Mouse (Mus musculus): Measurements from ENCODE around the gene Zzz3.
"Not testable (repeated sequence)": the region's sequence is repeated elsewhere in the genome, so short reads cannot be mapped to it uniquely, and the experiment has no call there.

Gene Zzz3

DNA sequence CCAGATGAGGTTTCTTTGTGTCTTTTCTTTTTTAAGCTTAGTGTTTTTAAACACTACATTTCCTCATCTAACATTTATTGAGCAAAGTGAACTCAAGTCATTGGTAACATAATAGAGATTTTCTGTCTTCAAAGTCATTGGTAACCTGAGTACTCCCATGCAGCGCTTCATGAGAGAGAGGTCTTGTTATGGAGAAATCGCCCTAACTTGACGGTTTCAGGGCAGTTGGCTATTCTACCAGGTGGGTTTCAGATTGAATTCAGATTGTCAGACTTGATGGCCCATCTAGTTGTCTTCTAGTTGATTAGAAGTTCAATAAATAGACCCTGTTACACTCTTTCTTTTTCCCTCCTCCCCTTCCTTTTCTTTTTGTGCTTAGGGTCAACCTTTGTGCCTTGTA is 5.6 kb downstream of the Zzz3 start:
- DNase-seq (ENCODE audit: low read depth, low spot score): no peak

- no peak for DNase-seq (ENCODE audit: low read depth, low spot score)
Measured at GRCm38 (mm10) chr3:152401964-152402670, 6.8 kb downstream of the Zzz3 start.

- DNase-seq (ENCODE audit: low read depth, low spot score): no peak
Measured at GRCm38 (mm10) chr3:152402671-152403066, 7.4 kb downstream of the Zzz3 start.

DNA sequence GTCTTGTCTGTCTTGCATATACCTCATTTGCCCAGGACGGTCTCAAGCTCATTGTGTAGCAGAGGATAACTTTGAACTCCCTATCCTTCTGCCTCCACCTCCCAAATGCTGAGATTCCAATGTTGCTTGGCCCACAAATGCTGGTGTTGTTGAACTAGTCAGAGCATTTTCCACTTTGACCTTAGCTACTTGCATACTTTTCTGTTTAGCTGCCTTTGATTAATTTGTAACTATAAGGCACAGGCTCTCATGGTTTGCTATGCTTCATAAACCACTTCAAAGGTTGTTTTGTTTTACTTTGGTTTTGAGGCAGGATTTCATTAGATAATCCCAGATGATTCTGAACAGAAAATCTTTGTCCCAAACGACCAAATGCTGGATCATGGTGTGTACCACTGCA is 8.6 kb downstream of the Zzz3 start:
- no peak for DNase-seq (ENCODE audit: low read depth, low spot score)

- no peak for DNase-seq (ENCODE audit: low read depth, low spot score)
Measured at GRCm38 (mm10) chr3:152405420-152405819, 10.1 kb downstream of the Zzz3 start.

- no peak for DNase-seq (ENCODE audit: low read depth, low spot score)
Measured at GRCm38 (mm10) chr3:152405978-152406640, 10.8 kb downstream of the Zzz3 start.

DNA sequence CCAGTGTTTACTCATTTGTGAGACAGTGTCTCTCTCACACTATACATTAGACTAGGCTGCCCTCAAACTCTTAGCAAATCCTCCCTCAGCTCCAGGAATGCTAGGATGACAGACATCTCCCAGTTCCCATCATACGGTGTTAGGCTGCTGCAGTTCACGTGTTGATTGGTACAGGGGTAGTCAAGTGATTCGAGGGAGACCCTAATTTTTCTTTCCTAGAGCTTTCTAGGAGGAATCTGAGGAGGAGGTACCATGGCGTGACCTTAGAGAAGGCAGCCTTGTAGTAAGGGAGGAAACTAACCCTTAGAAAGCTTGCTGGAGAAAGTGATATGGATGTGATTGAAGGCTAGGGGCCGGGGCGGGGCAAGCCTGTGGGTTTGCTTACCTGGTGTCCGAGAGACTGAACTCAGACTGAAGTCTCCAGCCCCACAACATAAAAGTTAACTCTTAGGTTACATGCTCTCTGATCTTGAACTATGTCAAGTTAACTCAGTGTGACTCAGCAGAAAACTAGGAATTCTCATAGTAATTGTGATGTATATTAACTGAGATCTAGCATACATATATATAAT is 15.8 kb downstream of the Zzz3 start:
- no peak for DNase-seq (ENCODE audit: low read depth, low spot score)

GRCm38 (mm10) chr3:152412362-152412761 is 17.1 kb downstream of the Zzz3 start:
- DNase-seq (ENCODE audit: low read depth, low spot score): no peak

DNA sequence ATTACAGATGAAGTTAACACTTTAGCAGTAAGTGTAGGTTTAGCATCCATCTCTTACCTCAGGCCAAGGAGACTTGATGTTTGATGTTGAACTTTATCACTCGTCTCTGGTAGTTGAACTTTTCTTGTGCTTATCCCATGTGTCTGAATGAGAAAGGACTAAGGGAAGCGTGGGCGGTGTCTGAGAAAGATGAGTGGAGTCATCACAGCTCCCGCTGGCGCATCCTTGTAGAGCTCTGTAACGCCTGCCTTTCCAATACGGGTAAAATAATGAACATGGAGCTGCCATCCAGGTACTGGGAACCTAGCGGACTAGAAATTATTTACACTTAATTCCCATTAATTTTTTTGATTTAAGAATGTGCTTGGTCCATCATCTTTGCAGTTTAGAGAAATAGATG is 33.7 kb downstream of the Zzz3 start:
- DNase-seq (ENCODE audit: low read depth, low spot score): no peak

- DNase-seq (ENCODE audit: low read depth, low spot score): no peak
Measured at GRCm38 (mm10) chr3:152432677-152433076, 37.4 kb downstream of the Zzz3 start.

GRCm38 (mm10) chr3:152435590-152435989 is 40.3 kb downstream of the Zzz3 start:
- no peak for DNase-seq (ENCODE audit: low read depth, low spot score)

- DNase-seq (ENCODE audit: low read depth, low spot score): no peak
Measured at GRCm38 (mm10) chr3:152438068-152438467, 42.8 kb downstream of the Zzz3 start.

DNA sequence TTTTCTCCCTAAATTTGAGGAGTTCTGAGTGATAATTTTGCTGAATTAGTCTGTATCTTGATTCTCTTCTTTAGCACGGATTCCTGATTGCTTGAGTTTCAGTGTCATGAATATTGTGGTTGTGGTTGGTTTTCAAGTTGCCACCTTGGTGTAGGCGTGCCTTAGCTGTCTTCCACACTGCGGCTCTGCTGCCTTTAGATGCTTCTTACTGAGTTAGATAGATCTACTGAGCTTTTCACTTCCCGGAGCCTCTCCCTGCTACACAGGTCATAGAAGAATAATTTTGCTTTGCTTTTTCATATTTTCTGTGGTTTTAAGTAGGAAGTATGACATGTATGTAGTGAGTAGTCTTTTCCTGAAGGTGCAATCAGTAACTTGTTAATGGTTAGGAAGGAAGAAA is 47.5 kb downstream of the Zzz3 start:
- no peak for DNase-seq (ENCODE audit: low read depth, low spot score)

DNA sequence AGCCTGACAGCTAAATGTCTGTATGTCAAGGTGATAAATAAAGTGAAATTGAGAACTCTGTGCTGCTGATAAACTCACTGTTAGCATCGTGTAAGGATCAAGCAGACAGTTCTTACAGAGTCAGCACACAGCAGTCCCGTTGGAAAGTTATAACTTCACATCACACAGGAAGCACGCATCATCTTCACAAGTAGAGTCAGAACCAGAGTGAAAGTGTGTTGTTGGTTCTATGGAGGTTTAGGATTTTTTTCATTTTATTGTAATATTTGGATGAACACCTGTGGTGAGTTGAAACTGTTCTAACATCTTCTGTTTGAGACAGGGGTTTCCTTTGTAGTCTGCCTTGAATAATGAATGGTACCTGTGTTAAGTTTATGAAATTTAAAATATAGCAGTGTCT is 48.8 kb downstream of the Zzz3 start:
- no peak for DNase-seq (ENCODE audit: low read depth, low spot score)

GRCm38 (mm10) chr3:152446966-152447365 is 51.7 kb downstream of the Zzz3 start:
- DNase-seq (ENCODE audit: low read depth, low spot score): no peak

GRCm38 (mm10) chr3:152453163-152453562 is 57.9 kb downstream of the Zzz3 start:
- DNase-seq (ENCODE audit: low read depth, low spot score): no peak

DNA sequence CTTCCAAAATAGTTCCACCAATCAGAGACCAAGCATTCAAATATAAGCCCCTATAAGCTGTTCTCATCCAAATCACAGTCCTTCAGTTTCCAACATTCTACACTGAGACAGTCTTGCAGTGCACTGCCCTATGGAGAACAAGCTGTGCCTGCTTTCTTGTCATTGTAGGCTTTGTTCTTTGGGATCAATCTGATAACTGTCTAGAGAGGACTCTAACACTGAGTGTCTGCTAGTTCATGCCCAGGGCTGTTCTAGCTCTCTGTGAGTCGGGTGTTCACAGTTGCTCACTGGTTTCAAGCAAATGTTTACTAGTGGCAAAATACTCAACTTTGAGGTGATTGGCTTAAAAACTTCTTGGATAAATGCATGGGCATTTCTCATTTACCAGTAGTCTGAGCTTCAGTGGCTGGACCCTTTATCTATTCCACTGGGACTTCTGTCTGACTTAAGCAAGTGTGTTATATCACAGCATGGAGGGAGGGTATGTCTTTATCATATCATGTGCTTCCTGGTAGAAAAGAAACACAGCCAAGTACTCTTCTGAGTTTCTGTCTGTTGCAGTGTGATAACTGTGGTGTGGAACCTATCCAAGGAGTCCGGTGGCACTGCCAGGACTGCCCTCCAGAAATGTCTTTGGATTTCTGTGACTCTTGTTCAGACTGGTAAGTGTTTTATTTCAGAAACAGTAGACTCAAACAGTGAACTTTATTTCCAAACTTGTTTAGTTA is 62.2 kb downstream of the Zzz3 start:
- DNase-seq (ENCODE audit: low read depth, low spot score): no peak

DNA sequence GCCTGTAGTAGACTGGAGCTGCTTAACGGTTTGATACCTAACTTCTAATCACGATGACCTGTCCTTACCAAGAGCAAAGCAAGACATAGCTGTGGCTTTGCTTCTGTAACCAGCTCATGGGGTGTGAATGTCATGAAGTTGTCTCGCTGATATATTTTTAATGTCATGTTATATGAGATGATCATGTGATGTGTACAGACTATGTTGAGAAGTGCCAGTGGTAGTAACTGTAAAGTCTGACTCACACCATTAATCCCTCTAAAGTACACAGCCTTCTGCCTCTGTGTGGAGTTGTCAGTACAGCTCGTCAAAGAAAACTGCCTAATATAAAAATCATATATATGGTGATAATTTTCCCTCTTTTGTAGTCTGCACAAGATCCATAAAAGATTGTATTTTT is 63.6 kb downstream of the Zzz3 start:
- not testable (repeated sequence) for DNase-seq (ENCODE audit: low read depth, low spot score)

GRCm38 (mm10) chr3:152460802-152461201 is 65.5 kb downstream of the Zzz3 start:
- no peak for DNase-seq (ENCODE audit: low read depth, low spot score)

DNA sequence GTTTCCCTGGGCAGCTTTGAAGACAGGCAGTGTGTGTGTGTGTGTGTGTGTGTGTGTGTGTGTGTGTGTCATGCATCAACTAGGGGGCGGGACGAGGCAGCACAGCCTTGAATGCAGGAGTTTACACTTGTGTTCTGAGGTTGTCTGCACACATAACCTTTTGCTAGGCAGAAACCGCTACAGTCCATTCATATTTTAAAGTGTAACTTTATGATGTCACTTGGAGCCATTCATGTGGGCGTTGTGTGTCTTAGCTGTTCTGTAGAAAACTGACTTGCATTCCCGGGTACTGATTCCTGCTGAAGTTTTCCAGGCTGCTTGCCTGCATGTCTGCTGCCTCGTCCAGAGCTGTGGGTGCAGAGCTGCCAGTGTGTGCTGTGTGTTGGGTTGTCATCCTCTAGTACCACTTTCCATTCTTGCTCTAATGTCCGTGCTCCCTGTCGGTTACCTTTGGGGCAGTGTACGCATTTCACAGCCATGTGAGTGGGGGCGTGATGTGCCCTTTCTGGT is 66.8 kb downstream of the Zzz3 start:
- no peak for DNase-seq (ENCODE audit: low read depth, low spot score)

GRCm38 (mm10) chr3:152462900-152463299 is 67.6 kb downstream of the Zzz3 start:
- no peak for DNase-seq (ENCODE audit: low read depth, low spot score)

DNA sequence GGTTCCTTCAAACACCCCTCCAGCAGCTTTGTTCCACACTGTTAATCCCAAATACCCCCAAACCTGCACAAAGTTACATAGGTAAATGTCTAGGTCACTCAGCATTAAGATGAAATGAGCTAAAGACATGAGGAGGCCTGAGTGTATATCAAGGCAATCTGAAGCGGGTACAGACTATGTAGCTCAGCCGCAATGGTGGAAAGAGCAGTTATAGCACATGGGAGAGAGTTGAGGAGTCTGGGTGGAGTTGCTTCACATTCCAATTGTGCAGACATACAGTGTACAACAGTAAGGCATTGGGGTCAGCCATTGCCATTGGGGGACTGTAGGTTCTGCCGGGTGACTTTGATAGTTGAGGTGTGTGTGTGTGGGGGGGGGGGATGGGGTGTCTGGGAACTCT is 69.2 kb downstream of the Zzz3 start:
- no peak for DNase-seq (ENCODE audit: low read depth, low spot score)
